Mouse (Mus musculus): ENCODE results near the gene Olfr504.
"Not testable (repeated sequence)": the region's sequence is repeated elsewhere in the genome, so short reads cannot be mapped to it uniquely, and the experiment has no call there.

The Olfr504 gene

GRCm38 (mm10) chr7:108565693-108566092, at the start of gene Olfr504:
Gene Olfr504 (minus strand): TSS chr7:108565793.
- DNase-seq, result no peak

GRCm38 (mm10) chr7:108614110-108614509, 48.5 kb upstream of the Olfr504 start:
- DNase-seq, result no peak

GRCm38 (mm10) chr7:108610487-108610886, 44.9 kb upstream of the Olfr504 start, which contains the start of gene Olfr506:
Gene Olfr506 (plus strand): TSS chr7:108610787.
- DNase-seq, result no peak

GRCm38 (mm10) chr7:108601916-108602315, 36.3 kb upstream of the Olfr504 start:
- not testable (repeated sequence) for DNase-seq

- DNase-seq, result no peak
These were observed 24.2 kb upstream of the Olfr504 start for GRCm38 (mm10) chr7:108589797-108590196.

GRCm38 (mm10) chr7:108544227-108544626, 21.4 kb downstream of the Olfr504 start, which contains the start of gene Olfr503:
Gene Olfr503 (plus strand): TSS chr7:108544527.
- not testable (repeated sequence) for DNase-seq

- DNase-seq, result no peak
These were observed 23.2 kb downstream of the Olfr504 start for GRCm38 (mm10) chr7:108542416-108542815.

GRCm38 (mm10) chr7:108524965-108525364, 40.6 kb downstream of the Olfr504 start, which contains the start of gene Olfr502:
Gene Olfr502 (minus strand): TSS chr7:108525065.
- DNase-seq, result no peak

Data from right cerebral cortex, postnatal 4 days (tissue).